Mouse (Mus musculus) midbrain, postnatal 0 days (tissue): ENCODE measurements around the gene Exoc3l. TPM values are rescaled to one million over a fixed set of nuclear protein-coding genes. Genes with fewer than 3 reads are reported as not detected.

Source experiments
- ATAC-seq: fragments of 200-750 bp; cut with Nextera tagmentation; 2 replicates; pipeline ENCODE4 v1.8.0; 2017; ENCODE audit warnings: moderate number of reproducible peaks, mild to moderate bottlenecking, moderate TSS enrichment, moderate library complexity; ENCODE audit not compliant: low FRiP score
- DNase-seq: peaks from one replicate; pipeline ENCODE4 v3.0.0-alpha.2; 2015; ENCODE audit warnings: low spot score
- H3K27ac ChIP-seq: fragments of 300-500 bp; sonication (generic); 2 replicates; pipeline ENCODE4 v1.5.1; 2014; ENCODE audit warnings: low read depth, mild to moderate bottlenecking, low read length, mixed read lengths
- H3K27me3 ChIP-seq: fragments of 300-500 bp; sonication (generic); 2 replicates; pipeline ENCODE4 v1.6.1; 2014; ENCODE audit warnings: low read length, control low read depth, mixed read lengths; ENCODE audit not compliant: insufficient read depth
- H3K36me3 ChIP-seq: fragments of 300-500 bp; sonication (generic); 2 replicates; pipeline ENCODE4 v1.6.1; 2014; ENCODE audit warnings: low read length, control low read depth, mixed read lengths; ENCODE audit not compliant: insufficient read depth
- H3K4me1 ChIP-seq: fragments of 300-500 bp; sonication (generic); 2 replicates; pipeline ENCODE4 v1.6.1; 2014; ENCODE audit warnings: mild to moderate bottlenecking, control low read depth, antibody characterized with exemption, low read length, mixed read lengths; ENCODE audit not compliant: insufficient read depth
- H3K4me2 ChIP-seq: fragments of 300-500 bp; sonication (generic); 2 replicates; pipeline ENCODE4 v1.6.1; 2014; ENCODE audit warnings: low read depth, mild to moderate bottlenecking, low read length, mixed read lengths; ENCODE audit not compliant: poor library complexity, severe bottlenecking
- H3K4me3 ChIP-seq: fragments of 300-500 bp; sonication (generic); 2 replicates; pipeline ENCODE4 v1.5.1; 2014; ENCODE audit warnings: low read depth, mild to moderate bottlenecking, low read length, moderate library complexity
- H3K9ac ChIP-seq: fragments of 300-500 bp; sonication (generic); replicated peaks from 2 replicates; pipeline ENCODE4 v1.6.1; 2014; ENCODE audit warnings: mild to moderate bottlenecking, low read length, moderate library complexity, mixed read lengths; ENCODE audit not compliant: poor library complexity, severe bottlenecking
- H3K9me3 ChIP-seq: fragments of 300-500 bp; sonication (generic); 2 replicates; pipeline ENCODE4 v1.6.1; 2016; ENCODE audit warnings: low read length, control low read depth
- CTCF ChIP-seq: IDR thresholded peaks from 2 replicates; pipeline ENCODE4 v1.5.1; 2016; ENCODE audit warnings: antibody characterized with exemption, mild to moderate bottlenecking
- WGBS: fragments of 180-500 bp; shearing (Covaris S2); extraction: QIAGEN DNeasy Blood & Tissue Kit; methylation state at CpG from one replicate; pipeline ENCODE4 v1.1.7; 2014; 5-methylcytosine and 5-hydroxymethylcytosine counted together
- polyA plus RNA-seq: library from polyadenylated mRNA; unstranded; fragments of >200 nt; fragmentation: Nextera tagmentation; extraction: Ambion mirVana; gene quantifications from 2 replicates; pipeline ENCODE4 v1.2.1, GENCODE M21; 2015
- total RNA-seq: library from RNA; depleted of rRNA; stranded (reverse); fragments of >200 nt; gene quantifications from 2 replicates; pipeline ENCODE4 v1.2.3, GENCODE M21; 2014

The Exoc3l gene
- total and polyA plus RNA-seq, 2 experiments from 2014 or later = 2.0 to 6.8 TPM

DNA sequence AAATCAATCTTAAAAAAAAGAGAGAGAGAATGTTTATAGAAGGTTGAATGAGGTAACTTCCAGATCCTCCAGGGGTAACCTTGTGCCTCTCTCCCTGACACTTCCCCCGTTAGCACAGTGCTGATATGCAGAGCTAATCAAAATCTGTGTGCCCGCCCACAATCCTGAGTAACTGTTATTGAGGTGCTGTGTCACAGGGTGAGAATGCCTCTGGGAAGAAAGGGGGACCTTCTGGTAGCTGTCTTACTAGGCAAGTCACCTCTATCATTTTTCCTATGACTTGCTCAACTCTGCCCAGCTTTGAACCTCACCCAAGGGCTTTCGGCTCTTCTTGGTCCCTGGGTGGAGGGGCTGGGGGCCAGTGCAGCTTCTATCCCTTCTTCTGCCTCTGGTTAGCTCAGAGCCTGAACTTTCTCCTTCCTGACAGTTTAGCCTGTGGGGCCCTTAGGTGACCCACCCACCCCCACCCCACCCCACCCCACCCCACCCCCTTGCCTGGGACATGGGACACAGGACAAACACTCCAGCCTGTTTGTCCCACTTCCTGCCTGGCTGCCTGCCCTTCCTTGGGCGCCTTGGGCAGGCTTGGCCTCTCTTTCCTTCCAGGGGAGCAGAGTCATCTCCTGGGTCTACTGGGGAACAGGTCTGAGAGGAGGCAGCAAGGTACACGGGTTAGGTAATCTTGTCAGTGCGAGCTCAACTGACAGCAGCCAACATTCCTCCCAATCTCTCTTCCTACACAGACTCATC, 44.2 kb upstream of the Exoc3l start:
- H3K27me3 ChIP-seq = no peaks in the 10 kb centered on the region
- no peak for ATAC-seq
- H3K4me1 ChIP-seq = no peaks in the 10 kb centered on the region
- no peak overlapping the region for H3K4me3 ChIP-seq
- DNase-seq = no peak
- no peak overlapping the region for H3K9ac ChIP-seq
- TF ChIP-seq CTCF = no peak
- H3K27ac ChIP-seq = no peak overlapping the region
- no peaks in the 10 kb centered on the region for H3K9me3 ChIP-seq
- H3K4me2 ChIP-seq = no peak overlapping the region
- WGBS = 85% methylated on average over 6 of the region's 6 CpGs
- no peaks in the 10 kb centered on the region for H3K36me3 ChIP-seq

DNA sequence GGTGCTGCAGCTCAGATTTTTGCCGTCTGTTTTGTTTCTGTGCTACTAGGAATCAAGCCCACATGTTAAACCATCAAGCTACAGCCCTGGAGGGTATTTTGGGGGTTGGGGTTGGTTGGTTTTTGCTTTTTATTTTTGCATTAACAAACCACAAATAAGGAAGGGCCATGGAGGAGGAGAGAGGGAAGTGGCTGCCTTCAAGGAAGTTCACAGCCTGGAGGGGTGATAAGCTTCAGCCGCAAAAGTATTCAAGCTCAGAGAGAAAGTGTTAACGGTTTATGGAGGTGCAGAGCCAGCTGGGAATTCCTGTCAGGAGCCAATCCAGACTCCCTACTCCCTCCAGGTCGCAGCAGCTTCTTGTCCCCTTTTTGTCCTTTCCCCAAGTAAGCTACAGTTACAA, 43.1 kb upstream of the Exoc3l start:
- no peak overlapping the region for H3K4me3 ChIP-seq
- H3K36me3 ChIP-seq = peaks cover 4% of the 10 kb centered on the region; the same call in 1 of the 2 replicates
- DNase-seq (no peak), ATAC-seq (no peak)
- 65% methylated on average over 4 of the region's 4 CpGs for WGBS
- no peaks in the 10 kb centered on the region for H3K27me3 ChIP-seq
- H3K4me2 ChIP-seq = no peak overlapping the region
- no peaks in the 10 kb centered on the region for H3K9me3 ChIP-seq
- TF ChIP-seq CTCF = no peak
- H3K9ac ChIP-seq = no peak overlapping the region
- H3K4me1 ChIP-seq = no peaks in the 10 kb centered on the region
- no peak overlapping the region for H3K27ac ChIP-seq

DNA sequence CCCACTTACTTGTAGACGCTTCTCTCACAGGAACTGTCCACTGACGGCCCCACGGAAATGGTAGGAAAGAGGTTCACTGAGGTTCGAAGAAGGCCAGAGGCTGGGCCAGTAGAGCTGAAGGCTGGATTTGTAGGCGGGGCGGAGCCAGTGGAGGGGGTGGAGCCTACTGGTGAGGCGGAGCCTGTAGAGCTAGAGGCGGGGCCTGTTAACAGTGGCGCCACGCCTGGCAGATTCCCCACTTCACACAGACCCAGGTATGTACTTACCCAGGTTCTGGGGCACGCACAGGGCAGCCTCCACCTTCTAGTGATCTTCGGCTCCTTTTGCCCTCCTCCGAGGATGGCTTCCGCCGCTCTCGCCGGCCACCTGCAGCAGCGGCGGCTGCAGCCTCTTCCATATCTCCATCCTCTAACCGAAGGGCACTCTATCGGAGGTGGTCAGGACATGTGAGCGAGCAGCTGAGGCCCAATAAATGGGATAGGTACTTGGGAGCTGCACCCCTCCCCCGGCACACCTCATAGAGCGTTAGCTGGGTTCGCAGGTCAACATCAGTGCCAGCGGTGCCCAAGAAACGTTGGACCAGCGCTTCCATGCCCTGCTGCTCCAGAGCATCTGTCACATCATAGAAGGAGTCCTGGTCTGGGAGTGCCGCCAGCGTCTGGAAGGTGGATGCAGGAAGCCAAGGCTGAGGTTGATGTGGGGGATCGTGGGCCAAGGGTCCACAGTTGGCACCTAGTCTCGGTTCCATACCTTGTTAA, 40.7 kb upstream of the Exoc3l start:
- no peak for TF ChIP-seq CTCF
- DNase-seq (peak; percentile 36), ATAC-seq (peak; percentile 59)
- no peaks in the 10 kb centered on the region for H3K4me1 ChIP-seq
- peaks cover 4% of the 10 kb centered on the region; the same call in 1 of the 2 replicates for H3K36me3 ChIP-seq
- no peaks in the 10 kb centered on the region for H3K9me3 ChIP-seq
- peak overlapping the region; percentile 22 for H3K4me2 ChIP-seq
- no peak overlapping the region for H3K9ac ChIP-seq
- peak overlapping the region; percentile 18 for H3K4me3 ChIP-seq
- WGBS = 60% methylated on average over 31 of the region's 32 CpGs
- no peaks in the 10 kb centered on the region for H3K27me3 ChIP-seq
- H3K27ac ChIP-seq = no peak overlapping the region

DNA sequence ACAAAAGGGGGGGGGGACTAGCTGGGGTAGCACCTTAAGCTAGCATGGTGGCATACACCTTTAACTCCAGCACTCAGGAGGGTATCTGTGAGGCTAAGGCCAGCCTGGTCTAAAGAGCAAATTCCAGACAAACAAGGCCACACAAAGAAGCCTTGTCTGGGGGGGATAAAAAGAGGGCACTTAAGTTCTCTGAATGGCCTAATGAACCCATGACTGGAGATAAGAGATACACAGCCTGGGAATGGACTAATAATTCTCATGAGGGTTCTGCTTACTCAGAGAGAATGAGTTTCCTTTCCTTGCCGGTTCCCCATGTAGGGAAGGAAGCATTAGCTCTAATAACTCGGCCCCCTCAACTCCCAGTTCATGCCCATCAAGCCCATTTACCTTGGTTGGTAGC, 36.6 kb upstream of the Exoc3l start:
- Histone ChIP-seq H3K36me3 (peaks cover 35% of the 10 kb centered on the region), H3K4me1 (0 out of 2 replicates have a peak, but pooled peaks cover under 1% of the 10 kb centered on the region), H3K4me2 (no peak overlapping the region), H3K9me3 (no peaks in the 10 kb centered on the region), H3K9ac (no peak overlapping the region), H3K27me3 (no peaks in the 10 kb centered on the region), H3K27ac (no peak overlapping the region), H3K4me3 (no peak overlapping the region)
- no peak for TF ChIP-seq CTCF
- WGBS = 78% methylated on average over 2 of the region's 2 CpGs
- DNase-seq (no peak), ATAC-seq (no peak)

DNA sequence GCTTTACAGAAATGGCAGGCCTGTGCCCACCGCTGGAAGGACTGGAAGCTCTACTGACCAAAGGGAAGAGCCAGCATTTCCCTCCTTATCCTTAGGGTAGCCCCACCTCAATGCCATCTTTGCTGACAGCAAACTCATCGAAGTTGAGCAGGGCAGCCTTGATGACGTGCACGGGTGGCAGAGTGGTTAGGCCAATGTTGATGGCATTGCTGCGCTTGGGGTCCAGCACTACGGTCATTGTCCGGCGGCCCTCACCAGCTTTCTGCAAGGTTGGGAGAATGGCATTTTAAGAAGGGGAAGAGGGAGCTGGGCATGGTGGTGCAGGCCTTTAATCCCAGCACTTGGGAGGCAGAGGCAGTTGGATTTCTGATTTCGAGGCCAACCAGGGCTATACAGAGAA, 36.0 kb upstream of the Exoc3l start:
- ATAC-seq (no peak), DNase-seq (no peak)
- TF ChIP-seq CTCF = no peak
- no peaks in the 10 kb centered on the region for H3K27me3 ChIP-seq
- H3K4me3 ChIP-seq = no peak overlapping the region
- H3K9ac ChIP-seq = no peak overlapping the region
- no peak overlapping the region for H3K27ac ChIP-seq
- 96% methylated on average over 9 of the region's 9 CpGs for WGBS
- H3K9me3 ChIP-seq = no peaks in the 10 kb centered on the region
- no peak overlapping the region for H3K4me2 ChIP-seq
- H3K4me1 ChIP-seq = peaks cover 6% of the 10 kb centered on the region; the same call in 1 of the 2 replicates
- H3K36me3 ChIP-seq = peaks cover 35% of the 10 kb centered on the region

DNA sequence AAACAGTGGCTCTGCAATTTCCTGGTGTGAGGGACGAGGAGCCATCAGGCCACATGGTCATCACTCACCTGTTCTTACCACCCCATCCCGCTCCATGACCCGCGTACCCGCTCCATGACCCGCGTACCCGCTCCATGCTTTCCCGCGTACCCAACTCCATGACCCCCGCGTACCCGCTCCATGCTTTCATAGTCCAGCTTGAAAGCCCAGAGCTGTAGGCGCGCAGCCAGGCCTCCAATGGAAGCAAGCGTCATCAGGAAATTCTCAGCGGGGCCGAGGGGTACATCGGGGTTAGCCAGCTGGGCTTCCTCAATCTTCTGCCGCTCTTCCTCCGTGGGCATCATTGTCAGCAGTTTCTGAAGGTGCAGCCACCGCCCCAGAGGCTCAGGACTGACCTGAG, 35.6 kb upstream of the Exoc3l start:
- H3K27me3 ChIP-seq = no peaks in the 10 kb centered on the region
- 95% methylated on average over 22 of the region's 22 CpGs for WGBS
- no peak overlapping the region for H3K4me2 ChIP-seq
- no peak overlapping the region for H3K4me3 ChIP-seq
- ATAC-seq = no peak
- H3K9me3 ChIP-seq = no peaks in the 10 kb centered on the region
- no peak overlapping the region for H3K9ac ChIP-seq
- peaks cover 35% of the 10 kb centered on the region for H3K36me3 ChIP-seq
- no peak overlapping the region for H3K27ac ChIP-seq
- no peak for TF ChIP-seq CTCF
- peaks cover 8% of the 10 kb centered on the region; the same call in 1 of the 2 replicates for H3K4me1 ChIP-seq
- no peak for DNase-seq
